Mouse (Mus musculus) embryonic facial prominence, embryonic 15.5 days (tissue): Measurements from ENCODE around the gene Grb14. TPM values are rescaled to one million over a fixed set of nuclear protein-coding genes. Genes with fewer than 3 reads are reported as not detected.

Source experiments
- ATAC-seq: fragments of 200-750 bp; cut with Nextera tagmentation; 2 replicates; pipeline ENCODE4 v1.8.0; 2017; ENCODE audit warnings: low read depth, moderate TSS enrichment; ENCODE audit not compliant: insufficient number of reproducible peaks, low FRiP score, low TSS enrichment
- H3K27ac ChIP-seq: fragments of 300-500 bp; sonication (generic); replicated peaks from 2 replicates; pipeline ENCODE4 v1.5.1; 2015; ENCODE audit warnings: mild to moderate bottlenecking, inconsistent platforms
- H3K27me3 ChIP-seq: fragments of 300-500 bp; sonication (generic); 2 replicates; pipeline ENCODE4 v1.6.1; 2015; ENCODE audit warnings: inconsistent platforms
- H3K36me3 ChIP-seq: fragments of 300-500 bp; sonication (generic); 2 replicates; pipeline ENCODE4 v1.6.1; 2015; ENCODE audit warnings: mild to moderate bottlenecking, inconsistent platforms
- H3K4me1 ChIP-seq: fragments of 300-500 bp; sonication (generic); 2 replicates; pipeline ENCODE4 v1.6.1; 2015; ENCODE audit warnings: inconsistent platforms
- H3K4me2 ChIP-seq: fragments of 300-500 bp; sonication (generic); replicated peaks from 2 replicates; pipeline ENCODE4 v1.6.1; 2015; ENCODE audit warnings: mild to moderate bottlenecking, inconsistent platforms
- H3K4me3 ChIP-seq: fragments of 300-500 bp; sonication (generic); replicated peaks from 2 replicates; pipeline ENCODE4 v1.5.1; 2015; ENCODE audit warnings: mild to moderate bottlenecking, inconsistent platforms
- H3K9ac ChIP-seq: fragments of 300-500 bp; sonication (generic); 2 replicates; pipeline ENCODE4 v1.6.1; 2015; ENCODE audit warnings: inconsistent platforms
- H3K9me3 ChIP-seq: fragments of 300-500 bp; sonication (generic); replicated peaks from 2 replicates; pipeline ENCODE4 v1.6.1; 2016; ENCODE audit warnings: inconsistent platforms
- WGBS: fragments of 180-500 bp; shearing (Covaris S2); methylation state at CpG from one replicate; pipeline ENCODE4 v1.1.7; 2015; 5-methylcytosine and 5-hydroxymethylcytosine counted together
- polyA plus RNA-seq: library from polyadenylated mRNA; unstranded; fragments of >200 nt; fragmentation: Nextera tagmentation; extraction: Ambion mirVana; gene quantifications from 2 replicates; pipeline ENCODE4 v1.2.1, GENCODE M21; 2015

Gene Grb14
- polyA plus RNA-seq, 1 experiment from 2014 or later, result 12.5 TPM

DNA sequence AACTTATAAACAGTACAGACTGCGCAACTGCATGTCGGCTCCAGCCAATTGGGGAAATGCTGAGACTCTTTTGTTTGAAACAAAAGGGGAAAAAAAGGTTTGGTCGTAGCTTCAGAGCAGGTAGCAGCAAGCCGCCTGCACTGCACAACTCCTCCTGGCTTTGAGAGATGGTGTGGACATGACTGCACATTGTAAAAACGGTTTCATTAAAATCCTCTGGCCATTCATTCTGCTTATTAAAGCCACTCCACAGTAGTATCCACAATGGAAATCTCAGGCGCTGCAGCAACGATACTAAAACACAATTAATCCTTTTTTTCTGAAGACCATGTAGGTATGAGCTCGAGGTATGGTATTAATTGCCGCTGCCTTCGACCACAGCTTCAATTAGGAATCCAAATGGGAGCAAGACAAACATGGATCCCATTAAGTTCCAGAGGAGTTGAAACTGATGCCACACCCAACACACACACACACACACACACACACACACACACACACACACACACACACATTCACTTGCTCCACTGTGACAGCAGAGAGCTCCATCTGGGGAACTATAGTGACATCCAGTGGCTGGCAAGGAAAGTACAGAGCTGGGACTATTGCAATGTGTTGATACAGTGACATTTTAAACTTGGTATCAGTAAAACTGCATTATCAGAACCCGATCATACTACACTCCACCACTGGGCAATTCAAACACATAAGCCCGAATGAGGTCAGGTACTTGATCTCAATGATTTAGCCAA lies 76.2 kb downstream of the Grb14 start:
- ATAC-seq, result no peak
- Histone ChIP-seq H3K27ac (no peak overlapping the region), H3K9me3 (no peaks in the 10 kb centered on the region), H3K27me3 (no peaks in the 10 kb centered on the region), H3K4me2 (0 out of 2 replicates have a peak overlapping the region, but pooled peaks have one; percentile 15), H3K9ac (no peak overlapping the region), H3K4me1 (no peaks in the 10 kb centered on the region), H3K36me3 (no peaks in the 10 kb centered on the region), H3K4me3 (no peak overlapping the region)
- WGBS, result 48% methylated on average over 12 of the region's 12 CpGs

DNA sequence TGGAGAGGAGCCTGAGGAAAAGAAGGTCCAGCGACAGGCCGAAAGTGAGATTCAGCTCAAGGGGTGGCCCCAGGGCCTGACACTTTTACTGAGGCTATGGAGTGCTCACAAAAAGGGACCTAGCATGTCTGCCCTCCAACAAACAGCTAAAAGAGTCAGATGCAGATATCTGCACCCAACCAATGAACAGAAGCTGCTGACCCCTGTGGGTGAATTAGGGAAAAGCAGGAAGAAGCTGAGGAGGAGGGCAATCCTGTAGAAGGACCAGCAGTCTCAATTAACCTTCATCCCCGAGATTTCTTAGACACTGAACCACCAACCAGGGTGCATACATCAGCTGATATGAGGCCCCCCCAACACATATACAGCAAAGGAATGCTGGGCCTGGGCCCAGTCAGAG lies 77.3 kb downstream of the Grb14 start:
- no peak for ATAC-seq
- WGBS, result 65% methylated on average over 3 of the region's 3 CpGs
- Histone ChIP-seq H3K4me2 (no peak overlapping the region), H3K4me1 (no peaks in the 10 kb centered on the region), H3K27ac (no peak overlapping the region), H3K27me3 (no peaks in the 10 kb centered on the region), H3K9ac (no peak overlapping the region), H3K36me3 (no peaks in the 10 kb centered on the region), H3K9me3 (no peaks in the 10 kb centered on the region), H3K4me3 (no peak overlapping the region)

DNA sequence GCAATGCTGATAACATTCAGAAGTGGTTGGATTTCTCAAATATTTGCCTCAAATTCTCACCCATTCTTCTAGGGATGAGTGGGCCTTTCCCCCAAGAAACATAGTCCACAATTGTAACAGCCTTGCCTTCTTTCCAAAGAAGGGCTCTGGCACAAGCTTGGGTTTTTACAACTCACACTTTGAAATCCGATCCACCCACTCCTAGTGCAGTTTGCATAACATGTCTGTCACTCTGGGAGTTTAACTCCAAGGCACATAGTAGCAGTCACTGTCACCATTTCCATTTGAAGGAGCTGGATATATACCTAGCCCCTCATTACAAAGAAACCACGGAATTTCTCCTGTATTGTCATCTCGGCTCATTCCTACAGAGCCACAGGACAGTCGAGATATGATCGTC lies 103.9 kb downstream of the Grb14 start:
- Histone ChIP-seq H3K4me2 (no peak overlapping the region), H3K27me3 (no peaks in the 10 kb centered on the region), H3K4me1 (no peaks in the 10 kb centered on the region), H3K4me3 (no peak overlapping the region), H3K36me3 (no peaks in the 10 kb centered on the region), H3K27ac (no peak overlapping the region), H3K9me3 (no peaks in the 10 kb centered on the region), H3K9ac (no peak overlapping the region)
- ATAC-seq, result no peak
- 33% methylated on average over 5 of the region's 5 CpGs for WGBS

DNA sequence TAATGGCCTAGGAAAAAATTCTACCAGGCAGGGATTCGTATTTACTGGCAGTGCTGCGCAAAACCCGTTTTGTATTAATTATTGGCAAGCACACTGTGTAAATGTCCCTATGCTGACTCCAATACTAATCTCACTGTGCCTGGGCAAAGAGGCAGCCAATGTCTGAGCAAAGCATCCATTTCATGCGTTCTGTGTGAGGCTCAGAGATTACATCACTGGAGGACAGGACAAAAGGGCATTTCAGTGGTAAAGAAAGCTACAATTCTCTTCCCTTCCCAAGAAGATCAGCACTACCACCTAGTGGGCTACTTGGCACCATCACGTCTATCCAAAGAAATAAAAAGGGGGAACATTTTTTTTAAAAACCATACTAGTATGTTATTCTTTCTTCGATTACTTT lies 109.3 kb downstream of the Grb14 start:
- H3K4me2 ChIP-seq, result no peak overlapping the region
- 50% methylated on average over 6 of the region's 6 CpGs for WGBS
- no peaks in the 10 kb centered on the region for H3K9me3 ChIP-seq
- no peak overlapping the region for H3K27ac ChIP-seq
- H3K9ac ChIP-seq, result no peak overlapping the region
- H3K27me3 ChIP-seq, result no peaks in the 10 kb centered on the region
- H3K4me1 ChIP-seq, result no peaks in the 10 kb centered on the region
- no peak overlapping the region for H3K4me3 ChIP-seq
- no peaks in the 10 kb centered on the region for H3K36me3 ChIP-seq
- ATAC-seq, result no peak

DNA sequence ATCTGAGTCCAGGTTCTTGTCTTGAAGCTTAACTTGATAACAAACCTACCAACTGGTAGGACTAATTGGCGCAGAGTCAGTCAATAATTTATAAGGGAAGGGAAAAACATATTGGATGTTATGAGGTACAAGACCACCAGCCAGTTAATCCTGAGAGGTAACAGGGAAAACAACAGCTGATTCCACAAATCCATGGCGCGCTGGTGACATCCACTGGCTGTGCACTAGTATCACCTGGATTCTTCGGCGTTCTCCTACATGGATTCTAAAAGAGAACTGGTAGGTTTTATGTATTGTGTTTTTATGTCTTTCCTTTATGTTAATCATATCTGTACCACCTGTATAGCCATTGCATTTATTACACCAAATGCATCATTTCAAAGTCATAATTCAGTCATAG lies 119.9 kb downstream of the Grb14 start:
- 79% methylated on average over 5 of the region's 5 CpGs for WGBS
- ATAC-seq, result no peak
- H3K9me3 ChIP-seq, result no peaks in the 10 kb centered on the region
- H3K9ac ChIP-seq, result no peak overlapping the region
- H3K36me3 ChIP-seq, result no peaks in the 10 kb centered on the region
- H3K4me3 ChIP-seq, result no peak overlapping the region
- no peak overlapping the region for H3K4me2 ChIP-seq
- H3K27ac ChIP-seq, result no peak overlapping the region
- no peaks in the 10 kb centered on the region for H3K27me3 ChIP-seq
- no peaks in the 10 kb centered on the region for H3K4me1 ChIP-seq

DNA sequence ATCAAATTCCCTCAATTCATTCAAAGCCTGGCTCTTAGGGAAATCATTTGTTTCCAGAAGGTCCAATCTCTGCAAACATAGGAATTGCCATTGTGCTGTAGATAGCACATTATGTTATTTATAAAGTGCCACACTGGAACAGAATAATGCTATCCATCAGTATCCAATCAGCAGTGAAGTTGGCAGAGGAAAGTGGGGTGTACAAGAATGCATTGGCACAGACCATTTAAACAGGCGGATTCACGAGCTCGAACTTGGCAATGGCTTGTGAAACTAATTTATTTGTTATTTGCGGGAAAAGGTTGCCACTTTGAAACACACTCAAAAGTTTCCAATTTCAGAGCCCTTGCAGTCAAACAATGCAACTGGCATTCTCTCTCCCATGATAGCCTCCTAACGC lies 126.9 kb downstream of the Grb14 start:
- 63% methylated on average over 5 of the region's 5 CpGs for WGBS
- no peak overlapping the region for H3K4me2 ChIP-seq
- no peaks in the 10 kb centered on the region for H3K27me3 ChIP-seq
- no peaks in the 10 kb centered on the region for H3K4me1 ChIP-seq
- H3K36me3 ChIP-seq, result no peaks in the 10 kb centered on the region
- no peaks in the 10 kb centered on the region for H3K9me3 ChIP-seq
- ATAC-seq, result no peak
- no peak overlapping the region for H3K4me3 ChIP-seq
- no peak overlapping the region for H3K27ac ChIP-seq
- no peak overlapping the region for H3K9ac ChIP-seq

DNA sequence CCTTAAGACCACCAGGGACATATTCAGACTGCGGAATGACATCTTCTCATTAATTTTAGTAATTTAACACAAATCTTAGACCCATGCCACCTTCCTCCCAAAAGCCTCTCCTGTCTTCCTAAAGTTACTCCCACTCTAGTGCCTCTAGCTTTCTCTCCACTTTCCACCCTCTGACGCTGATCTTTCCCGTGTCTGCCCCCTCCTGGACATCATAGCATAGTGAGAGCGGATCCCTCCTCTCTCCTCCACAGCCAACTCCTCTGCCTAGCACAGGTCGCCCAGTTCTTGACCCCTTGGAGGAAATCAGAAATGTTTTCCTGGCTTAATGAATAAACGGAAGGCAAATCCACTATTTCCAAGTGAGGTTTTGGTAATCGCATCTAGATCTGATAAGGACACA lies 131.6 kb downstream of the Grb14 start:
- Histone ChIP-seq H3K9me3 (no peaks in the 10 kb centered on the region), H3K4me2 (no peak overlapping the region), H3K9ac (no peak overlapping the region), H3K27ac (no peak overlapping the region), H3K4me1 (no peaks in the 10 kb centered on the region), H3K4me3 (no peak overlapping the region), H3K27me3 (no peaks in the 10 kb centered on the region), H3K36me3 (no peaks in the 10 kb centered on the region)
- no peak for ATAC-seq
- 53% methylated on average over 7 of the region's 7 CpGs for WGBS

DNA sequence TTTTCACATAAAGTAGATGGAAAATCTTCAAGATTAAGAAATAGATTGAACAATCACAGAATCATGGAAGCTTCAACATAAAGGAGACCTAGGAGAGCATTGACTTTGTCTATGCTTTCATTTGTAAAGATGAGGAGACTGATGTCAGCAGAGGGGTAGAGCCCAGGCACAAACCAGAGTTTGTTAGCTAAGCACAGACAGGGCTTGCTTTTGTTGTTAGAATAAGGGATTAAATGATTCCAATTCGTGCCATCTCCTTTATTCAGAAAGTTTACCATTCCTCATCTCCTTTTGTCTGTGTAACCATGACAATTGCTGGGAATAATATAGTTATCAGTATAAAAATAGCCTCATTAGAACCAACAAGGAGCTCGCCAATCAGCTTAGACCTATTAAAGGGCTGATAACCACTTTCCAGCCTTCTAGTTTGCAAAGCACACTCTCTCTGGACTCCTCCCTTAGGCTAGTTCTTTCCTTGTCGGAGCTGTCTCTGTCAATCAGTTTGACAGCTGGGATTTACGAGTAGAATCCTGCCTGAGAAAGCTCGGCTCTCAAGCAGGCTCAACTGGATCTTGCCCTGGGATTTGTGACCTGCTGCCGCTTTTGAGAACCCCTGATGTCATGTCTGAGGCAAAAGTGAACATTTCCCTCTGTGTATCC lies 137.6 kb downstream of the Grb14 start:
- no peak overlapping the region for H3K27ac ChIP-seq
- no peaks in the 10 kb centered on the region for H3K27me3 ChIP-seq
- no peak for ATAC-seq
- H3K36me3 ChIP-seq, result no peaks in the 10 kb centered on the region
- no peak overlapping the region for H3K4me2 ChIP-seq
- no peaks in the 10 kb centered on the region for H3K9me3 ChIP-seq
- H3K4me1 ChIP-seq, result no peaks in the 10 kb centered on the region
- WGBS, result 22% methylated on average over 6 of the region's 6 CpGs
- no peak overlapping the region for H3K9ac ChIP-seq
- H3K4me3 ChIP-seq, result no peak overlapping the region

DNA sequence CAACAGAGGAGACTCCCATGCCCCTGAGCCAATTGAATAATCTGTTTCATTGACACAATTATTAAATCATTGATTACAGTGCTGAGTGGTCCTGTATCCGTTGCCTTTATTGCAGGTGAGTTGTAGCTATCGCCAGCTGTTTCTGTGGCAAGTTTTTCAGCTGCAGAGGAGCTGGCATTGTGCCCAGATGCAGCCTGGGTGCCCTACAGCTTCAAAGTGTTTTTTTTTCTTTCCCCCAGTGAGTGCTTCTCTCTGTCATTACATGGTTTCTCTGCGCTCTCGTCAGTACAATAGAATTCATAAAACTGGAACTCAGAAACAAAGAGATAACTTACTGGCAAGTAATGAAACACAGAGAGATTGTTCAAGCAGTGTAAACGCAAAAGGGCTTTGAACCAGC lies 139.1 kb downstream of the Grb14 start:
- ATAC-seq, result no peak
- Histone ChIP-seq H3K9me3 (no peaks in the 10 kb centered on the region), H3K27ac (no peak overlapping the region), H3K27me3 (no peaks in the 10 kb centered on the region), H3K9ac (no peak overlapping the region), H3K4me3 (no peak overlapping the region), H3K36me3 (no peaks in the 10 kb centered on the region), H3K4me1 (no peaks in the 10 kb centered on the region), H3K4me2 (no peak overlapping the region)
- WGBS, result 20% methylated on average over 5 of the region's 5 CpGs

DNA sequence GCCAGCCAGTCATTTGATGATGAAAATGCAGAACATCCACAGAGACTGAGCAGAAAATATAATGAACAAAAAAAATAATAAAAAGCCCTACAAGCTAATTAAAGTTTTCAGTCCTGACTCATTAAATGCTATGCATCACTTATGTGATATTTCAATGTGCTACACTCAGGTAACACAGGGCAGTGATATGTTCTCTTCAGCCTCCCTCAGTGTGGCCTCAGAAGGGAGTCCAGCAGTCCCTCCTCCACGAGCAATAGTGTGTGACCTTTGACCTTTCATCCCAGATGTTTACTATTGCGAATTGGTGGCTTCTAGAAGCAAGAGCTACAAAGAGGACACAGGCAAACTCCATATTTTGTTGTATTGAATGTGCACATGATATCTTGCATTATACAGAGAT lies 146.5 kb downstream of the Grb14 start:
- Histone ChIP-seq H3K9me3 (no peaks in the 10 kb centered on the region), H3K27ac (no peak overlapping the region), H3K4me3 (no peak overlapping the region), H3K4me2 (no peak overlapping the region), H3K27me3 (no peaks in the 10 kb centered on the region), H3K9ac (no peak overlapping the region), H3K4me1 (no peaks in the 10 kb centered on the region), H3K36me3 (no peaks in the 10 kb centered on the region)
- WGBS, result 25% methylated on average over 2 of the region's 2 CpGs
- ATAC-seq, result no peak
